Comparison of ENCODE assay signal across 8 mouse cellular contexts in genomic region chr9:62343192-62343903, GRCm38 (mm10). TPM values are rescaled to one million over a fixed set of nuclear protein-coding genes. Genes with fewer than 3 reads are reported as not detected.
DNase-seq lines count a peak whose midpoint lies in the region; ATAC-seq and TF ChIP-seq lines count a peak whose summit lies in the region.

No protein-coding gene starts in this region.

- peaks cover 24% of the 10 kb centered on the region for H3K36me3 ChIP-seq in forebrain, embryonic 10.5 days (replicated peaks)
- H3K36me3 ChIP-seq in heart, embryonic 14.5 days (ENCODE audit: control insufficient read depth, insufficient read depth, low read length): no peaks in the 10 kb centered on the region
- no peaks in the 10 kb centered on the region for H3K36me3 ChIP-seq in kidney, postnatal 0 days (ENCODE audit: insufficient read depth, low read length)
- H3K36me3 ChIP-seq in liver, embryonic 14.5 days (replicated peaks; ENCODE audit: control insufficient read depth, insufficient read depth, low read depth): no peaks in the 10 kb centered on the region
- H3K36me3 ChIP-seq in stomach, postnatal 0 days (ENCODE audit: control insufficient read depth, insufficient read depth, low read length): no peaks in the 10 kb centered on the region

- peak overlapping the region; percentile 96 for H3K4me3 ChIP-seq in forebrain, embryonic 10.5 days
- H3K4me3 ChIP-seq in heart, embryonic 14.5 days (ENCODE audit: control insufficient read depth in 1 of 2, insufficient read depth in 1 of 2, low read depth in 1 of 2, low read length in 2 of 2): peak overlapping the region; percentile 75 to 88
- H3K4me3 ChIP-seq in kidney, postnatal 0 days (replicated peaks; ENCODE audit: low read depth, low read length): peak overlapping the region; percentile 94
- H3K4me3 ChIP-seq in liver, embryonic 14.5 days (ENCODE audit: insufficient read depth in 1 of 2, low read depth in 2 of 2, low read length in 2 of 2): peak overlapping the region; percentile 71 to 97
- peak overlapping the region; percentile 89 for H3K4me3 ChIP-seq in stomach, postnatal 0 days (ENCODE audit: low read depth, low read length)

- under 1% methylated on average over 51 of the region's 56 CpGs for WGBS in forebrain, embryonic 10.5 days
- WGBS in heart, embryonic 14.5 days: 2% methylated on average over 53 of the region's 56 CpGs
- under 1% methylated on average over 40 of the region's 56 CpGs for WGBS in kidney, postnatal 0 days
- under 1% methylated on average over 56 of the region's 56 CpGs for WGBS in liver, embryonic 14.5 days (ENCODE audit: insufficient replicate concordance)
- WGBS in stomach, postnatal 0 days: under 1% methylated on average over 43 of the region's 56 CpGs

- H3K4me2 ChIP-seq in heart, embryonic 14.5 days (ENCODE audit: low read length): peak overlapping the region; percentile 71
- H3K4me2 ChIP-seq in kidney, postnatal 0 days (ENCODE audit: low read length): peak overlapping the region; percentile 92
- H3K4me2 ChIP-seq in liver, embryonic 14.5 days (ENCODE audit: low read depth): peak overlapping the region; percentile 97
- H3K4me2 ChIP-seq in stomach, postnatal 0 days (replicated peaks; ENCODE audit: low read depth): peak overlapping the region; percentile 98

- TF ChIP-seq CTCF in kidney, postnatal 0 days (IDR thresholded peaks at IDR 0.05; ENCODE audit: low read depth): no peak
- no peak for TF ChIP-seq CTCF in liver, embryonic 14.5 days (IDR thresholded peaks at IDR 0.05; ENCODE audit: low read depth)
- TF ChIP-seq CTCF in stomach, postnatal 0 days (IDR thresholded peaks at IDR 0.05; ENCODE audit: low read depth): no peak

- peak overlapping the region; percentile 100 for H3K9ac ChIP-seq in heart, embryonic 14.5 days (ENCODE audit: low read length)
- H3K9ac ChIP-seq in kidney, postnatal 0 days (ENCODE audit: low read depth, low read length): peak overlapping the region; percentile 100
- H3K9ac ChIP-seq in liver, embryonic 14.5 days (replicated peaks): peak overlapping the region; percentile 90
- peak overlapping the region; percentile 97 for H3K9ac ChIP-seq in stomach, postnatal 0 days (ENCODE audit: low read length)

- no peak for TF ChIP-seq EP300 in liver, embryonic 14.5 days (IDR thresholded peaks at IDR 0.05; ENCODE audit: low read depth)
- TF ChIP-seq EP300 in stomach, postnatal 0 days (optimal IDR thresholded peaks at IDR 0.05): no peak

- peaks cover 68% of the 10 kb centered on the region for H3K4me1 ChIP-seq in forebrain, embryonic 10.5 days
- H3K4me1 ChIP-seq in heart, embryonic 14.5 days (ENCODE audit: control insufficient read depth in 2 of 2, insufficient read depth in 2 of 2, low read length in 2 of 2): peaks cover 22 to 43% of the 10 kb centered on the region in 2 experiments
- H3K4me1 ChIP-seq in kidney, postnatal 0 days (replicated peaks; ENCODE audit: insufficient read depth, low read length): peaks cover 24% of the 10 kb centered on the region
- peaks cover 14 to 34% of the 10 kb centered on the region in 2 experiments for H3K4me1 ChIP-seq in liver, embryonic 14.5 days (replicated peaks; ENCODE audit: control insufficient read depth in 2 of 2, insufficient read depth in 2 of 2, low read length in 1 of 2)
- H3K4me1 ChIP-seq in stomach, postnatal 0 days (replicated peaks; ENCODE audit: control insufficient read depth, insufficient read depth): peaks cover 6% of the 10 kb centered on the region; the same call in 1 of the 2 replicates

- ATAC-seq in heart, embryonic 14.5 days (ENCODE audit: insufficient number of reproducible peaks, insufficient read depth, low FRiP score, low read depth): peak; percentile 41
- peak; percentile 42 for ATAC-seq in kidney, postnatal 0 days (replicated peaks; ENCODE audit: low FRiP score, low read depth)
- ATAC-seq in liver, embryonic 14.5 days (ENCODE audit: insufficient read depth): peak; percentile 32
- ATAC-seq in stomach, postnatal 0 days (ENCODE audit: low FRiP score, low TSS enrichment): peak; percentile 59

- no peaks in the 10 kb centered on the region for H3K27me3 ChIP-seq in forebrain, embryonic 10.5 days (ENCODE audit: poor library complexity, severe bottlenecking)
- no peaks in the 10 kb centered on the region for H3K27me3 ChIP-seq in heart, embryonic 14.5 days (ENCODE audit: control insufficient read depth, insufficient read depth, low read length)
- no peaks in the 10 kb centered on the region for H3K27me3 ChIP-seq in kidney, postnatal 0 days (ENCODE audit: insufficient read depth, low read length)
- H3K27me3 ChIP-seq in liver, embryonic 14.5 days (ENCODE audit: control insufficient read depth, insufficient read depth, low read length): no peaks in the 10 kb centered on the region; the same call in 1 of the 2 replicates
- no peaks in the 10 kb centered on the region for H3K27me3 ChIP-seq in stomach, postnatal 0 days (ENCODE audit: control insufficient read depth, insufficient read depth, low read length)

- H3K27ac ChIP-seq in forebrain, embryonic 10.5 days: peak overlapping the region; percentile 100
- peak overlapping the region; percentile 100 for H3K27ac ChIP-seq in heart, embryonic 14.5 days (replicated peaks in 1 of 2; ENCODE audit: control insufficient read depth in 1 of 2, insufficient read depth in 1 of 2, low read depth in 2 of 2, low read length in 2 of 2)
- H3K27ac ChIP-seq in kidney, postnatal 0 days: peak overlapping the region; percentile 100
- peak overlapping the region; percentile 76 for H3K27ac ChIP-seq in liver, embryonic 14.5 days
- H3K27ac ChIP-seq in stomach, postnatal 0 days (replicated peaks): peak overlapping the region; percentile 99

- peak; percentile 85 for DNase-seq in CD4-positive, CD25-positive, alpha-beta regulatory T cell, adult 2 months (ENCODE audit: low read depth, low spot score)
- DNase-seq in adrenal gland, postnatal 36 days: peak; percentile 82 to 89
- peak; percentile 78 for DNase-seq in forebrain, embryonic 10.5 days (ENCODE audit: extremely low spot score, low spot score)
- peak; percentile 82 for DNase-seq in kidney, postnatal 0 days (ENCODE audit: low spot score)
- peak in 1 of 3 experiments; percentile 42 for DNase-seq in liver, embryonic 14.5 days (ENCODE audit: low read depth in 3 of 3, low spot score in 3 of 3)
- DNase-seq in natural killer cell, adult 2 months (ENCODE audit: low spot score in 2 of 2): peak; percentile 75 to 78
- DNase-seq in stomach, postnatal 0 days (ENCODE audit: low spot score): peak; percentile 84

- no peaks in the 10 kb centered on the region for H3K9me3 ChIP-seq in forebrain, embryonic 10.5 days
- H3K9me3 ChIP-seq in heart, embryonic 14.5 days (ENCODE audit: control insufficient read depth, low read length): no peaks in the 10 kb centered on the region
- no peaks in the 10 kb centered on the region for H3K9me3 ChIP-seq in kidney, postnatal 0 days (replicated peaks; ENCODE audit: low read length)
- H3K9me3 ChIP-seq in liver, embryonic 14.5 days (ENCODE audit: control insufficient read depth, low read length): no peaks in the 10 kb centered on the region
- no peaks in the 10 kb centered on the region for H3K9me3 ChIP-seq in stomach, postnatal 0 days (ENCODE audit: control insufficient read depth, low read length)

RNA-seq across cellular contexts. Expression of gene Anp32a, which starts 2.3 kb away (rescaled TPM):
- total RNA-seq in adrenal gland, postnatal 36 days (2021): 100 to 1,000 TPM; 297 to 341 TPM
- polyA plus RNA-seq in forebrain, embryonic 10.5 days (2016; fragmentation: Nextera tagmentation; extraction: Ambion mirVana): 224 and 281 TPM in 2 replicates
- polyA plus RNA-seq in heart, embryonic 14.5 days (2014; fragmentation: Nextera tagmentation; extraction: Ambion mirVana): 92.8 and 109 TPM in 2 replicates
- 139 and 166 TPM in 2 replicates for polyA plus RNA-seq in kidney, postnatal 0 days (2015; fragmentation: Nextera tagmentation; extraction: Ambion mirVana)
- 56.1 and 240 TPM in 2 replicates for polyA plus RNA-seq in liver, embryonic 14.5 days (2012; rRNA removed)
- 54.3 and 54.7 TPM in 2 replicates for polyA plus RNA-seq in liver, embryonic 14.5 days (2014; fragmentation: Nextera tagmentation; extraction: Ambion mirVana)
- 67.9 and 89.9 TPM in 2 replicates for polyA plus RNA-seq in stomach, postnatal 0 days (2015; fragmentation: Nextera tagmentation; extraction: Ambion mirVana)
